Mouse (Mus musculus) midbrain, embryonic 16.5 days (tissue): ENCODE results near the gene Gm28041. TPM values are rescaled to one million over a fixed set of nuclear protein-coding genes. Genes with fewer than 3 reads are reported as not detected.

ENCODE experiments used
- polyA plus RNA-seq: library from polyadenylated mRNA; unstranded; fragments of >200 nt; fragmentation: Nextera tagmentation; extraction: Ambion mirVana; gene quantifications from 2 replicates; pipeline ENCODE4 v1.2.1, GENCODE M21; 2015

The Gm28041 gene
- polyA plus RNA-seq, 1 experiment from 2014 or later = 0.31 TPM

Other genes with a start within 250 kb of the Gm28041 start
- gene Rsl1, start 202.6 kb downstream of the Gm28041 start, polyA plus RNA-seq = 7.7 and 8.2 TPM in 2 replicates
- 2.3 and 2.9 TPM in 2 replicates for gene Zfp455, start 181.2 kb downstream of the Gm28041 start, polyA plus RNA-seq
- 5.8 and 6.9 TPM in 2 replicates for gene Zfp458, start 97.3 kb downstream of the Gm28041 start, polyA plus RNA-seq
- gene Zfp457, start 69.2 kb downstream of the Gm28041 start, polyA plus RNA-seq = 0.97 and 1.2 TPM in 2 replicates
- 1.6 and 1.9 TPM in 2 replicates for gene Zfp595, start 43.2 kb downstream of the Gm28041 start, polyA plus RNA-seq
- not detected in 2 replicates for gene Gm28044, start 15.2 kb downstream of the Gm28041 start, polyA plus RNA-seq
- 0.57 and 0.65 TPM in 2 replicates for gene Zfp953, start 15.1 kb downstream of the Gm28041 start, polyA plus RNA-seq
- 0.58 and 0.67 TPM in 2 replicates for gene Zfp456, start 77 bp upstream of the Gm28041 start, polyA plus RNA-seq
- 3.8 and 4.0 TPM in 2 replicates for gene Zfp429, start 24.1 kb upstream of the Gm28041 start, polyA plus RNA-seq
- 0.77 and 1.7 TPM in 2 replicates for gene Zfp459, start 45.7 kb upstream of the Gm28041 start, polyA plus RNA-seq
- gene Zfp874a, start 75.9 kb upstream of the Gm28041 start, polyA plus RNA-seq = 6.5 TPM in 2 replicates
- gene Zfp874b, start 108.5 kb upstream of the Gm28041 start, polyA plus RNA-seq = 3.0 and 3.1 TPM in 2 replicates
- gene Zfp58, start 124.8 kb upstream of the Gm28041 start, polyA plus RNA-seq = 11.4 and 12.9 TPM in 2 replicates
- 0.40 and 0.50 TPM in 2 replicates for gene Gm26965, start 150.4 kb upstream of the Gm28041 start, polyA plus RNA-seq
- 35.8 and 38.0 TPM in 2 replicates for gene Zfp87, start 150.4 kb upstream of the Gm28041 start, polyA plus RNA-seq
- 16.0 and 16.3 TPM in 2 replicates for gene Zfp748, start 178.1 kb upstream of the Gm28041 start, polyA plus RNA-seq
- gene Zfp729b, start 234.0 kb upstream of the Gm28041 start, polyA plus RNA-seq = 5.5 and 5.8 TPM in 2 replicates